Mouse (Mus musculus) thymus, postnatal 36 days (tissue): ENCODE data around the gene Olfr371.

Experiments
- DNase-seq, 2 experiments: peaks; one replicate each; pipeline ENCODE4 v3.0.0; 2022; ENCODE audit warnings: mixed read lengths in 2 of 2

Olfr371 gene

GRCm38 (mm10) chr8:85225688-85226087 is at the start of gene Olfr371:
TSS of gene Olfr371 (plus strand) at chr8:85225988.
- DNase-seq, result no peak

- no peak for DNase-seq
Observed at GRCm38 (mm10) chr8:85192346-85192745, 33.4 kb upstream of the Olfr371 start.

- no peak for DNase-seq
Observed at GRCm38 (mm10) chr8:85220220-85220619, 5.6 kb upstream of the Olfr371 start.

GRCm38 (mm10) chr8:85220992-85221391 is 4.8 kb upstream of the Olfr371 start:
- no peak for DNase-seq

GRCm38 (mm10) chr8:85227297-85227696 is 1.5 kb downstream of the Olfr371 start:
- DNase-seq, result no peak
